Mouse (Mus musculus) layer of hippocampus, postnatal 10 days (tissue): Measurements from ENCODE around the gene Zfp36. TPM values are rescaled to one million over a fixed set of nuclear protein-coding genes. Genes with fewer than 3 reads are reported as not detected.

Experiments
- DNase-seq, 2 experiments: peaks; one replicate each; pipeline ENCODE4 v3.0.0; 2021; ENCODE audit warnings: low spot score in 2 of 2
- total RNA-seq, 2 experiments: library from RNA; stranded (reverse); gene quantifications; 2 replicates each; pipeline ENCODE4 v1.2.3; 2021

The Zfp36 gene
- total RNA-seq, 2 experiments from 2014 or later, result 3.4 to 3.9 TPM

- no peak for DNase-seq
Measured at GRCm38 (mm10) chr7:28385196-28385595, 5.1 kb upstream of the Zfp36 start.

GRCm38 (mm10) chr7:28384162-28384561 is 4.1 kb upstream of the Zfp36 start:
- no peak for DNase-seq

GRCm38 (mm10) chr7:28383606-28384005 is 3.6 kb upstream of the Zfp36 start:
- no peak for DNase-seq

- no peak for DNase-seq
Measured at GRCm38 (mm10) chr7:28382981-28383396, 2.9 kb upstream of the Zfp36 start.

GRCm38 (mm10) chr7:28382347-28382951 is 2.4 kb upstream of the Zfp36 start:
- no peak for DNase-seq

- no peak for DNase-seq
Measured at GRCm38 (mm10) chr7:28381938-28382337, 1.9 kb upstream of the Zfp36 start.

GRCm38 (mm10) chr7:28381017-28381790 is 1.2 kb upstream of the Zfp36 start:
- DNase-seq, result no peak

- DNase-seq, result peak; percentile 80 to 87
Measured at GRCm38 (mm10) chr7:28378769-28379651, 1.0 kb downstream of the Zfp36 start.

GRCm38 (mm10) chr7:28378066-28378690 is 1.9 kb downstream of the Zfp36 start:
- DNase-seq, result no peak

- DNase-seq, result no peak
Measured at GRCm38 (mm10) chr7:28377190-28378065, 2.6 kb downstream of the Zfp36 start.

GRCm38 (mm10) chr7:28376011-28376771 is 3.9 kb downstream of the Zfp36 start:
- DNase-seq, result no peak

GRCm38 (mm10) chr7:28375176-28375921 is 4.7 kb downstream of the Zfp36 start:
- DNase-seq, result peak; percentile 71 to 80

GRCm38 (mm10) chr7:28374647-28375046 is 5.4 kb downstream of the Zfp36 start:
- DNase-seq, result no peak

- no peak for DNase-seq
Measured at GRCm38 (mm10) chr7:28373891-28374495, 6.1 kb downstream of the Zfp36 start.

- peak; percentile 80 to 82 for DNase-seq
Measured at GRCm38 (mm10) chr7:28373131-28373581, 6.9 kb downstream of the Zfp36 start.

GRCm38 (mm10) chr7:28372251-28373108 is 7.6 kb downstream of the Zfp36 start, which contains the start of gene Plekhg2:
Plekhg2 (minus strand) TSS chr7:28372599.
- peak; percentile 94 to 97 for DNase-seq

GRCm38 (mm10) chr7:28371514-28371989 is 8.5 kb downstream of the Zfp36 start:
- no peak for DNase-seq
